Mouse (Mus musculus): ENCODE data around the gene Atad3a.

Gene Atad3a

GRCm38 (mm10) chr4:155692421-155692820 lies 68.5 kb downstream of the Atad3a start:
- DNase-seq (ENCODE audit: low spot score) = no peak

All from layer of hippocampus, adult 11-12 months (tissue).